Mouse (Mus musculus): ENCODE data around the gene E330021D16Rik.

Gene E330021D16Rik

GRCm38 (mm10) chr6:136421059-136421458 is 5.7 kb upstream of the E330021D16Rik start:
- DNase-seq (ENCODE audit: low spot score in 2 of 2): no peak

- DNase-seq (ENCODE audit: low spot score in 2 of 2): no peak
Measured at GRCm38 (mm10) chr6:136418889-136419835, 3.8 kb upstream of the E330021D16Rik start.

- no peak for DNase-seq (ENCODE audit: low spot score in 2 of 2)
Measured at GRCm38 (mm10) chr6:136418333-136418848, 3.0 kb upstream of the E330021D16Rik start.

- DNase-seq (ENCODE audit: low spot score in 2 of 2): no peak
Measured at GRCm38 (mm10) chr6:136417864-136418263, 2.5 kb upstream of the E330021D16Rik start.

GRCm38 (mm10) chr6:136413856-136414362 is 1.5 kb downstream of the E330021D16Rik start:
- DNase-seq (ENCODE audit: low spot score in 2 of 2): no peak

GRCm38 (mm10) chr6:136407608-136408192 is 7.7 kb downstream of the E330021D16Rik start:
- DNase-seq (ENCODE audit: low spot score in 2 of 2): no peak

- no peak for DNase-seq (ENCODE audit: low spot score in 2 of 2)
Measured at GRCm38 (mm10) chr6:136396860-136397259, 18.5 kb downstream of the E330021D16Rik start.

GRCm38 (mm10) chr6:136390262-136390661 is 25.1 kb downstream of the E330021D16Rik start:
- DNase-seq (ENCODE audit: low spot score in 2 of 2): no peak

GRCm38 (mm10) chr6:136385287-136385686 is 30.1 kb downstream of the E330021D16Rik start:
- DNase-seq (ENCODE audit: low spot score in 2 of 2): no peak

GRCm38 (mm10) chr6:136383218-136383617 is 32.2 kb downstream of the E330021D16Rik start:
- DNase-seq (ENCODE audit: low spot score in 2 of 2): no peak

- DNase-seq (ENCODE audit: low spot score in 2 of 2): no peak
Measured at GRCm38 (mm10) chr6:136376097-136376496, 39.3 kb downstream of the E330021D16Rik start.

GRCm38 (mm10) chr6:136364430-136365098 is 50.8 kb downstream of the E330021D16Rik start:
- DNase-seq (ENCODE audit: low spot score in 2 of 2): no peak

- no peak for DNase-seq (ENCODE audit: low spot score in 2 of 2)
Measured at GRCm38 (mm10) chr6:136364008-136364407, 51.4 kb downstream of the E330021D16Rik start.

- DNase-seq (ENCODE audit: low spot score in 2 of 2): no peak
Measured at GRCm38 (mm10) chr6:136363313-136363712, 52.1 kb downstream of the E330021D16Rik start.

- DNase-seq (ENCODE audit: low spot score in 2 of 2): no peak
Measured at GRCm38 (mm10) chr6:136358471-136358870, 56.9 kb downstream of the E330021D16Rik start.

- DNase-seq (ENCODE audit: low spot score in 2 of 2): peak in 1 of 2 experiments; percentile 26
Measured at GRCm38 (mm10) chr6:136353399-136354184, 61.8 kb downstream of the E330021D16Rik start.

Measured in heart, adult 9 months (tissue).